Mouse (Mus musculus): ENCODE results near the gene Myo1d. TPM values are rescaled to one million over a fixed set of nuclear protein-coding genes. Genes with fewer than 3 reads are reported as not detected.
A peak's percentile ranks its signal among the peaks of the same experiment; 100 is the strongest.

The Myo1d gene
- polyA plus RNA-seq, 1 experiment from 2014 or later = 3.3 TPM

- Histone ChIP-seq H3K4me3 (ENCODE audit: low read depth, low read length) (no peak overlapping the region), H3K36me3 (ENCODE audit: control insufficient read depth, insufficient read depth, low read length) (no peaks in the 10 kb centered on the region), H3K9me3 (ENCODE audit: control insufficient read depth, low read length) (no peaks in the 10 kb centered on the region), H3K4me2 (ENCODE audit: low read depth, low read length, severe bottlenecking) (no peak overlapping the region), H3K4me1 (replicated peaks; ENCODE audit: control insufficient read depth, insufficient read depth, low read length) (0 out of 2 replicates have a peak, but pooled peaks cover 11% of the 10 kb centered on the region), H3K9ac (ENCODE audit: low read length) (no peak overlapping the region), H3K27ac (ENCODE audit: low read depth, low read length) (no peak overlapping the region), H3K27me3 (ENCODE audit: control insufficient read depth, insufficient read depth, low read length) (peaks cover 3% of the 10 kb centered on the region)
- no peak for DNase-seq (ENCODE audit: low spot score)
- no peak for ATAC-seq (replicated peaks; ENCODE audit: low FRiP score)
- WGBS = 85% methylated on average over 7 of the region's 7 CpGs
Observed at GRCm38 (mm10) chr11:80482921-80483320, 296.9 kb downstream of the Myo1d start.

GRCm38 (mm10) chr11:80482347-80482746 is 297.5 kb downstream of the Myo1d start:
- ATAC-seq (replicated peaks; ENCODE audit: low FRiP score) (no peak), DNase-seq (ENCODE audit: low spot score) (no peak)
- WGBS = 79% methylated on average over 10 of the region's 10 CpGs
- H3K4me2 ChIP-seq (ENCODE audit: low read depth, low read length, severe bottlenecking) = no peak overlapping the region
- H3K9ac ChIP-seq (ENCODE audit: low read length) = no peak overlapping the region
- H3K4me1 ChIP-seq (replicated peaks; ENCODE audit: control insufficient read depth, insufficient read depth, low read length) = peaks cover 13% of the 10 kb centered on the region; the same call in 1 of the 2 replicates
- H3K27ac ChIP-seq (ENCODE audit: low read depth, low read length) = no peak overlapping the region
- no peak overlapping the region for H3K4me3 ChIP-seq (ENCODE audit: low read depth, low read length)
- H3K27me3 ChIP-seq (ENCODE audit: control insufficient read depth, insufficient read depth, low read length) = peaks cover 5% of the 10 kb centered on the region
- H3K9me3 ChIP-seq (ENCODE audit: control insufficient read depth, low read length) = no peaks in the 10 kb centered on the region
- no peaks in the 10 kb centered on the region for H3K36me3 ChIP-seq (ENCODE audit: control insufficient read depth, insufficient read depth, low read length)

GRCm38 (mm10) chr11:80481409-80482050 is 298.3 kb downstream of the Myo1d start:
- H3K4me2 ChIP-seq (ENCODE audit: low read depth, low read length, severe bottlenecking) = peak overlapping the region; percentile 29
- H3K27me3 ChIP-seq (ENCODE audit: control insufficient read depth, insufficient read depth, low read length) = peaks cover 5% of the 10 kb centered on the region
- H3K4me3 ChIP-seq (ENCODE audit: low read depth, low read length) = no peak overlapping the region
- ATAC-seq (replicated peaks; ENCODE audit: low FRiP score) (no peak), DNase-seq (ENCODE audit: low spot score) (no peak)
- H3K36me3 ChIP-seq (ENCODE audit: control insufficient read depth, insufficient read depth, low read length) = no peaks in the 10 kb centered on the region
- H3K4me1 ChIP-seq (replicated peaks; ENCODE audit: control insufficient read depth, insufficient read depth, low read length) = peaks cover 13% of the 10 kb centered on the region; the same call in 1 of the 2 replicates
- H3K9ac ChIP-seq (ENCODE audit: low read length) = peak overlapping the region; percentile 30; the same call in 1 of the 2 replicates
- 83% methylated on average over 13 of the region's 13 CpGs for WGBS
- no peaks in the 10 kb centered on the region for H3K9me3 ChIP-seq (ENCODE audit: control insufficient read depth, low read length)
- H3K27ac ChIP-seq (ENCODE audit: low read depth, low read length) = no peak overlapping the region

- Histone ChIP-seq H3K27me3 (ENCODE audit: control insufficient read depth, insufficient read depth, low read length) (peaks cover 7% of the 10 kb centered on the region), H3K4me3 (ENCODE audit: low read depth, low read length) (peak overlapping the region; percentile 75), H3K4me1 (replicated peaks; ENCODE audit: control insufficient read depth, insufficient read depth, low read length) (peaks cover 13% of the 10 kb centered on the region; the same call in 1 of the 2 replicates), H3K9ac (ENCODE audit: low read length) (peak overlapping the region; percentile 91), H3K4me2 (ENCODE audit: low read depth, low read length, severe bottlenecking) (peak overlapping the region; percentile 91), H3K36me3 (ENCODE audit: control insufficient read depth, insufficient read depth, low read length) (no peaks in the 10 kb centered on the region), H3K27ac (ENCODE audit: low read depth, low read length) (no peak overlapping the region), H3K9me3 (ENCODE audit: control insufficient read depth, low read length) (no peaks in the 10 kb centered on the region)
- ATAC-seq (replicated peaks; ENCODE audit: low FRiP score) = no peak
- WGBS = 79% methylated on average over 31 of the region's 31 CpGs
- DNase-seq (ENCODE audit: low spot score) = no peak
Observed at GRCm38 (mm10) chr11:80479906-80480866, 299.6 kb downstream of the Myo1d start.

- Histone ChIP-seq H3K4me3 (ENCODE audit: low read depth, low read length) (peak overlapping the region; percentile 75), H3K27me3 (ENCODE audit: control insufficient read depth, insufficient read depth, low read length) (peaks cover 7% of the 10 kb centered on the region; the same call in 1 of the 2 replicates), H3K9me3 (ENCODE audit: control insufficient read depth, low read length) (no peaks in the 10 kb centered on the region), H3K9ac (ENCODE audit: low read length) (peak overlapping the region; percentile 91), H3K36me3 (ENCODE audit: control insufficient read depth, insufficient read depth, low read length) (no peaks in the 10 kb centered on the region), H3K4me1 (replicated peaks; ENCODE audit: control insufficient read depth, insufficient read depth, low read length) (peaks cover 13% of the 10 kb centered on the region; the same call in 1 of the 2 replicates), H3K27ac (ENCODE audit: low read depth, low read length) (no peak overlapping the region), H3K4me2 (ENCODE audit: low read depth, low read length, severe bottlenecking) (peak overlapping the region; percentile 91)
- DNase-seq (ENCODE audit: low spot score) = no peak
- WGBS = 56% methylated on average over 5 of the region's 5 CpGs
- ATAC-seq (replicated peaks; ENCODE audit: low FRiP score) = no peak
Observed at GRCm38 (mm10) chr11:80479425-80479824, 300.4 kb downstream of the Myo1d start.

- H3K4me2 ChIP-seq (ENCODE audit: low read depth, low read length, severe bottlenecking) = peak overlapping the region; percentile 91
- DNase-seq (ENCODE audit: low spot score) = no peak
- no peaks in the 10 kb centered on the region for H3K36me3 ChIP-seq (ENCODE audit: control insufficient read depth, insufficient read depth, low read length)
- H3K4me3 ChIP-seq (ENCODE audit: low read depth, low read length) = peak overlapping the region; percentile 75
- H3K9ac ChIP-seq (ENCODE audit: low read length) = peak overlapping the region; percentile 91
- H3K27ac ChIP-seq (ENCODE audit: low read depth, low read length) = no peak overlapping the region
- no peaks in the 10 kb centered on the region for H3K9me3 ChIP-seq (ENCODE audit: control insufficient read depth, low read length)
- ATAC-seq (replicated peaks; ENCODE audit: low FRiP score) = no peak
- peaks cover 13% of the 10 kb centered on the region; the same call in 1 of the 2 replicates for H3K4me1 ChIP-seq (replicated peaks; ENCODE audit: control insufficient read depth, insufficient read depth, low read length)
- H3K27me3 ChIP-seq (ENCODE audit: control insufficient read depth, insufficient read depth, low read length) = peaks cover 7% of the 10 kb centered on the region; the same call in 1 of the 2 replicates
- 33% methylated on average over 14 of the region's 14 CpGs for WGBS
Observed at GRCm38 (mm10) chr11:80478694-80479412, 301.0 kb downstream of the Myo1d start.

GRCm38 (mm10) chr11:80477341-80478199 is 302.3 kb downstream of the Myo1d start:
- peaks cover 13% of the 10 kb centered on the region; the same call in 1 of the 2 replicates for H3K4me1 ChIP-seq (replicated peaks; ENCODE audit: control insufficient read depth, insufficient read depth, low read length)
- no peaks in the 10 kb centered on the region; the same call in 1 of the 2 replicates for H3K36me3 ChIP-seq (ENCODE audit: control insufficient read depth, insufficient read depth, low read length)

More at GRCm38 (mm10) chr11:80477341-80478199, 302.3 kb downstream of the Myo1d start:
- peaks cover 7% of the 10 kb centered on the region; the same call in 1 of the 2 replicates for H3K27me3 ChIP-seq (ENCODE audit: control insufficient read depth, insufficient read depth, low read length)
- peak overlapping the region; percentile 85 for H3K27ac ChIP-seq (ENCODE audit: low read depth, low read length)
- peak; percentile 25 for ATAC-seq (replicated peaks; ENCODE audit: low FRiP score)
- H3K4me3 ChIP-seq (ENCODE audit: low read depth, low read length) = peak overlapping the region; percentile 75
- 13% methylated on average over 54 of the region's 55 CpGs for WGBS
- peak overlapping the region; percentile 91 for H3K4me2 ChIP-seq (ENCODE audit: low read depth, low read length, severe bottlenecking)
- peak; percentile 69 for DNase-seq (ENCODE audit: low spot score)
- H3K9me3 ChIP-seq (ENCODE audit: control insufficient read depth, low read length) = no peaks in the 10 kb centered on the region
- H3K9ac ChIP-seq (ENCODE audit: low read length) = peak overlapping the region; percentile 91
